Mouse (Mus musculus): ENCODE data around the gene Snx30. TPM values are rescaled to one million over a fixed set of nuclear protein-coding genes. Genes with fewer than 3 reads are reported as not detected.

The Snx30 gene
- polyA plus RNA-seq, 1 experiment, result 10.2 TPM

DNA sequence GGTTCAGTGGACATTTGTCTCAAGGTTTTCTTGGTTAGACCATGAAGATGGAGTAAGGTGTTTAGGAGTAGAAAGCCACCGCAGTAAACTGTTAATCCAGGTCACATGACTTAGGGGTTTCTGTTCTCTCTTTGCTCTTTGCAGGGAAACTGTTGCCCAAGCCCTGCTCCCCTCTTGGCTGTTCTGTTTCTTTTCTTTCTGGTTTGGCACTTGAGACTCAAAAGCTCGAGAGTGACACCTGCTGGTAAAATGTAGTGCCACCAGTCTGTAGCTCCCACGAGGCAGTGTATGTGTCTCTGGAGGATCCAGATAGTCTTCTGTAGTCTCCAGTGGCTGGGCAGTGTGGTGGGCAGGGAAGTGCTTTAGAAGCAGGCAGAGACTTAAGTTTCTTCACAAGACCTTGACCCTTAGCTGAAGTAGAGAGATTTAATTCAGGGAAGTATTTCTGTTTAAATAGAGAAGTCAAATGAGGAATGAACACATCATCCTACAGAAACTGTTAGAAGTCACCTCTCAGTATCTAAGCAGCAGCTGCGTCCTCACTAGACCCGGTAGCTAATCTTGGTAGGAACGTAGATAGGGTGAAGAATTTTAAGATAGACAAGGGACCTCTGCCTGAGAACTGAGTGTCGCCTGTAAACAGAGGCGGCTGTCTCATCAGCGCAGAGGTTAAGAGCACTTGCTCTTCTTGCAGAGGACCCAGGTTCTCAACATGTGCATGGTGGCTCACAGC lies 65.4 kb downstream of the Snx30 start:
- TF ChIP-seq GATA1 (IDR thresholded peaks at IDR 0.05; ENCODE audit: low read length), result no peak

DNA sequence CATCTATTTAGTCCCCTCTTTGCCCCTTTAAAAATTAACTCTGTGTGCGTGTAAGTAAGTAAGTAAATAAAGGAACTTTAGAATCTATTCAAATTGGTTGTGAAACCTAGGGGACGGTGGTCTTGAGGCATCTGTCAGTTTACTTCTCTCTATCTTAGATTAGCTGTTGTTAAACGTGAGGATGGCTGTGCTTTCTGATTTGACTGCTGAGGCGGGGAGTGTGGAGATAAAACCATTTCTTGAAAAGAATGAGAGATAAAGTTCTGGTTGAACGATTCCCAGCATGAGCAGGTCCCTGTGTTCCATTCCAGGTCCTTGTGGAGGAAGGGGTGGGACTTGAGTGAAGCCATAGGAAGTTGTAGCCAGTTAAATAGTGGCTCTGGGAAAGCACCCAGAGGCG lies 67.6 kb downstream of the Snx30 start:
- no peak for TF ChIP-seq GATA1 (IDR thresholded peaks at IDR 0.05; ENCODE audit: low read length)

DNA sequence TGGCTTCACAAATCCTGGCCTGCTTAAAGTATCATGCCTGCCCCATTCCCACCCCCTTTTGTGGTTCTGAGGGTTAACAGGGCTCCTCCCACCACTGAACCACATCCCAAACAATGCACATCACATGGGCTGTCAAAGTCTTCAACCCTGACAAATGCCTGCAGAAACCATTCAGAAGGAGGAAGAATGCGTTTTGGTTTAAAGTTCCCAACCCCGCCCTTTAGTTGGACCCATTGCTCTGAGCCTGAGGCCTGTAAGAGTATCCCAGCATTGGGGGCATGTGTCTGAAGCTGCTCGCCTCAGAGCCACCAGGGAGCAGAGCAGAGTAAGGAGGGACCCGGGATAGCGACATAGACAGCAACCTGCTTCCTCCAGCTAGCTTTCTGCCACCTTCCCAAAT lies 68.2 kb downstream of the Snx30 start:
- no peak for TF ChIP-seq GATA1 (IDR thresholded peaks at IDR 0.05; ENCODE audit: low read length)

DNA sequence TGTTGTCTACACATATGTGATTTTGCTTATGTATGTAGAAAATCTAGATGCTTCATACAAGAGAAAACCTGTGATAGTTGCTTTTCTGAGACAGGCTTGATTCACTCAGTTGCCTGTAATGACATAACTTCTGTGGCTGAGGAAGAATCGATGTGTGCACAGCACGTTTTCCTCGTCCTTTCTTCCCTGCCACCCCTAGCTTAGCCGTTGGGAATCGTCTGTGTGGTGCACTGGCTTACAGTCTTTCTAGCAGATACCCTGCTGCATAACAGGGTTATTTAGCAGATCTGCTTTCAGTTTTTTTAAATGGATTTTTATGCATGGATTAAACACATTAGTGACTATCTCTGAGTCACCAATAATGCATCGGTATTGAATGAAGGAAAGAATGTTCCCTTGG lies 70.9 kb downstream of the Snx30 start:
- TF ChIP-seq GATA1 (IDR thresholded peaks at IDR 0.05; ENCODE audit: low read length), result no peak

DNA sequence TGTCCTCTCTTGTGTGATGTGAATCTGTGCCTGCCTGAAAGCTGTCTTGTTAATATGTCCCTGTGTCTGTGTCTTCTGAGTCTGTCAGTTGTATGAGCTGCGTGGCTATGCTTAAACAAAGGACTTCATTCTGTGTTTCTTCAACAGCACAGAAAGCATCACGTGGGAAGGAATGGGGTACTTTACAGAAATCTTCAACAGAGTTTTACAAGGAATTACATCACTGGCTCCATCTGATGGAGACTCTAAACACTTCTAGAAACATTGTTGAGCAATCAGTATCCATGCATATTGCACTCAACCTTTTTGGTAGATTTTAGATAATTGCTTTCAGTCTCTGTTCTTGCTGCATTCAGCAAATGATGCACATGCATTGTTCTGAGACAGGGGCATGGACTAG lies 71.4 kb downstream of the Snx30 start:
- no peak for TF ChIP-seq GATA1 (IDR thresholded peaks at IDR 0.05; ENCODE audit: low read length)

DNA sequence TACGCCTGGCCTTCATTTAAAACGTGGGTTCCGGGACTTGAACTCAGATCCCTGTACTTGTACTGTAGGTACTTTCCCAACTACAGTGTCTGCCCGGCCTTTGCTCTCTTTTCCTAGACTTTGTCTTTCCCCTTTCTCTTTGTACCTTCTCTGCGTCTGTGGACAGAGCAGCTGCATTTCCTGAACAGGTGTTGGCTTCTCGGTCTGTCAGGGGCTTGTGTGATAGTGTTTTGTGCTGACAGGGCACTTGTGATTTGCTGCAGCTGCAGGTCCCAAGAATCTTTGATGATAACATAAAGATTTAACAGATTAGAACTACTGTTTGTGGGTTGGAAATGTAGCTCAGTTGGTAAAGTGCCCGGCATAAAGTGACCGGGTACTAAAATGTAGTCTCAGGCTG lies 73.0 kb downstream of the Snx30 start:
- no peak for TF ChIP-seq GATA1 (IDR thresholded peaks at IDR 0.05; ENCODE audit: low read length)

DNA sequence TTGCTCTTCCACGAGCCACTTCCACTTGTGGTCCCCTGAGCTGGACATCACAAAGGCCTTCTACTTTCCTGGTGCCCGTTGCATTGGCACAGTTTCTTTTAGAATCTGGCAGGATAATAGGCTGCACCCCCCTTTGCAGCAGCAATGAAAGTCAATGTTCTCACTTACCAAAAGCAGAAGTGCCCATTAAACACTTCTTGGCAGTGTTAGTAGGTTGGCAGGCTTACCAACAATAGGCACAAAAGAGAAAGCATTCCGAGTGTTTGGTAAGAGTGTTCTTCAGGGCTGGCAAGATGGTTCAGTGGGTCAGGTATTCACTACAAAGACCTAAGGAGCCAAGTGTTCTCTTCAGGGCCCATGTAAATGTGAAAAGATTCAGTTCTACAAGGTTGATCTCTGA lies 73.8 kb downstream of the Snx30 start:
- TF ChIP-seq GATA1 (IDR thresholded peaks at IDR 0.05; ENCODE audit: low read length), result no peak

DNA sequence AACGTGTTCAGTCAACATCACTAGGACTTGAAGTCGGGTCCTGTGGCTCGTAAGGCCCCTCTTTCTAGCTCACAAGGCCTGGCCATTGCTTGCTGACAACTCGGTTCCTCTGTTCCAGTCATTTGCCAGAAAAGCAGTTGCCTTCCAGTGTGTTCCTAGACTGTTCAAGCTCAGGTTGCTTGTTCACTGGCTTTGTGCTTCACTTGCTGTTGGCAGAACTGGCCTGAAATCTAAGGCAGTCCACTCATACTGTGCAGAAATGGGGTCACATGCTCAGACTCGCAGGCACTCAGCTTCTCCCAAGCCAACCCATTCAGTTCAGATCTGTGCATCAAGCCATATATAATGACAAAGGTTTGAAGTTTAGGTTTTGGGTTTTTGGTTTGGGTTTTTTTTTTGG lies 75.1 kb downstream of the Snx30 start:
- TF ChIP-seq GATA1 (IDR thresholded peaks at IDR 0.05; ENCODE audit: low read length), result no peak

DNA sequence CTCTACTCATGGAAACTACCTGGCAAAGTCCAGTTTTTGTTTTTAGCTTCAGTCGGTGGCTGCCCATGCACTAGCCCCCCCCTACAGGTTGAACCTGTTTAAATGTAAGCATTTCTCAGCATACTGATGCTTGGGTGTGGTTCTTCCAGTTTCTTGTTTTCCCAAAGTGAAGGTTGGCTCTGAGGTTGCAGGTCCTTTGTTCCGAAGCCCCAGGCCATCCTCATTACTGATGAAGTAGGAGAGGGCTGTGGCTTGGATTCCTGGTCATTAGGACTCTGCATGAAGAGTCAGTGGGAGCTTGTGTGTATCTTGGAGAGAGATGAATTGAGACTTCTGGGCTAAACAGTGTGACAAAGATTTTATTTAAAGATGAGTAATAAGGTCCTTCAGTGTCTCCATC lies 75.6 kb downstream of the Snx30 start:
- no peak for TF ChIP-seq GATA1 (IDR thresholded peaks at IDR 0.05; ENCODE audit: low read length)

DNA sequence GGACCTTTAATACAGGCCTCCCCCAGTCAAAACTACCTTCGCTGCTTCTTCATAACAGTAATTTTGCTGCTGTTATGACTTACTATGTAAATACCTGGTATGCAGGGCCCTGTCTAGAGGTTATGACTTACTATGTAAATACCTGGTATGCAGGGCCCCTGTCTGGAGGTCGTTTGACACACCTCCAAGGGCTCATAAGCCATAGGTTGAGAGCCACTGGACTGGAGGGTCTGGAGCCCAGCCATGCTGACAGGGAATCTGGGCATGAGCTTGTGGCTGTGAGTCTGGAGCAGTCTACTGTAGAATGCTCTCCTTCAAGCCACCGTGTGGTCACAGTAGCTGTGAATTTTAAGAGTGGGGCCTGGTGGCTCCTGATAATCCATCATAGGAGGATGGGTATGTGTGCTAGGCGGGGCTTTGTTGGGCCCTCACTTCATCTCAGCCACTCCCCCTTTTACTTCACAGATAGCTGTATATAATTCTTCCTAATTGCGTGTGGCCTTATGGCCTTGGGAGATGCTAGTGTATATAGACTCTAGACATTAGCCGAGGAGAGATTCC lies 78.6 kb downstream of the Snx30 start:
- TF ChIP-seq GATA1 (IDR thresholded peaks at IDR 0.05; ENCODE audit: low read length), result no peak

DNA sequence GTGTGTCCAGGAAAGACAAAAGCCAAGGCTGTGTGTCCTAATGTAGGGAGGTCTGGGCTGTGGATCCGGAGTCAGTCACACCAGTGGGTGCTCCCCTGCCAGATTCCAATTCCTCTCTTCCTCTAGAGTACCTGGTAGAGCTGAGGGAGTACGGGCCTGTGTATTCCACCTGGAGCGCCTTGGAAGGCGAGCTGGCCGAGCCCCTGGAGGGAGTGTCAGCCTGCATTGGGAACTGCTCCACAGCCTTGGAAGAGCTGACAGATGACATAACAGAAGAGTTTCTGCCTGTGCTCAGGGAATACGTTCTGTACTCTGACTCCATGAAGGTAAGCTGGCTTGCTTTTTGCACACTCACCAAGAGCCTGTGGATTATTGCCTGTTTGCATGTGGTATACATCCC lies 80.6 kb downstream of the Snx30 start:
- TF ChIP-seq GATA1 (IDR thresholded peaks at IDR 0.05; ENCODE audit: low read length), result no peak

DNA sequence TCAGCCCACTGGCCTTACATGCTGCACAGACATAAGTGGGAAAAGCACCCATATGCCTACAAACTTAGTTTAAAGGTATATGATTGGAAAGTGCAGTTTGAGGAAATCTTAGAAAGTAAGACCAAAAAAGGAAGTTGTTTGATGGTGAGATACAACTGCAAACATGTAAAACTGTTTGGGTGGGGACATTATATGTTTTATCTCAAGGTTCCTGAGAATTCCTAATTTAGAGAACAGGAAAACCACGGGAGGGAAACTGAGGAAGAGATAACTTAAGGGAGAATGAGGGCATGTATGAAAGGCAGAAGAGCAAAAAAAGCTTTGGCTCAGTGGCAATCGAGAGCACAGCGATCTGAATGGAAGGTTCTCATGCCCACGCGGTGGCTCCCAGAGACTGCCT lies 81.4 kb downstream of the Snx30 start:
- no peak for TF ChIP-seq GATA1 (IDR thresholded peaks at IDR 0.05; ENCODE audit: low read length)

DNA sequence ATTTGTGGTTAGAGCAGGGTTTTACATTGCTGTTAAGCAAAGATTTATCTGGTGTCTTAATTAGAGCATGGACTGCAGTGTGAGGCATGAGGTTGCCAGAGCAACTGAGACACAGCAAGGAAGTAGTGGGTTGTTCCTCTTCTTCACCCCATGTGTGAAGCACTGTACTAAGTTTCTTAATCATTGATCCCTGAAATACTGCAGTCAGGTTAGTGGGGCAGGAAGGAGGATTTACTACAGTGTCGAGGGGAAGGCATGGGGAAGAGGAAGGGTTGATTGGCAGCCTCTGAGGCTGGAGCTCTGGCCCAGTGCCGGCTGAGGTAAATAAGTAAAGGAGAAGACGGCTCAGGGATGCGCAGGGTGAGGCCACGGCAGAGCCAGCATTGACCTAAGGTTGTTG lies 82.4 kb downstream of the Snx30 start:
- TF ChIP-seq GATA1 (IDR thresholded peaks at IDR 0.05; ENCODE audit: low read length), result no peak

DNA sequence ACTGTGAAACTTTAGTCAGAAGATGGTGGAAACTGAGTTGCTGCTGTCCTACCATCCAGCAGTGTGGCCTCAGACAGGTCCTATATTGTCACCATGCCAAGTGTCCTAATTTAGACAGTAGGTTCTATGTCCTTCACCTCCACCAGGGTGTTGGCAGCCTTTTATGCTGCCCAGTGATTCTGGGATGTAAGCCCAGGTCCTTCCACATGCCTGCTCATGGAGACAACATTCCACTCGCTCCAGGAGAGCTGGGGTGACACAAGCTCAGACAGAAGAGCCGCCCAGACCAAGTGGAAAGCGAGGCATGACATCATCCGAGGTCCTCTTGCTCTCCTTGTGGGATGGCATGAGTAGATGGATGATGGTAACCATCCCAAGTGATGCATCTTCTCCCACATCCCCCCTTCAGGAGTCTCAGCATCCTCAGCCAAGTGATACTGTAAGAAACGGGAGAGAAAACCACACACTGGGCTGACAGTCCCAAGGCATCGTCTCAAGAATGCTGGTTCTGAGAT lies 84.5 kb downstream of the Snx30 start:
- TF ChIP-seq GATA1 (IDR thresholded peaks at IDR 0.05; ENCODE audit: low read length), result no peak

DNA sequence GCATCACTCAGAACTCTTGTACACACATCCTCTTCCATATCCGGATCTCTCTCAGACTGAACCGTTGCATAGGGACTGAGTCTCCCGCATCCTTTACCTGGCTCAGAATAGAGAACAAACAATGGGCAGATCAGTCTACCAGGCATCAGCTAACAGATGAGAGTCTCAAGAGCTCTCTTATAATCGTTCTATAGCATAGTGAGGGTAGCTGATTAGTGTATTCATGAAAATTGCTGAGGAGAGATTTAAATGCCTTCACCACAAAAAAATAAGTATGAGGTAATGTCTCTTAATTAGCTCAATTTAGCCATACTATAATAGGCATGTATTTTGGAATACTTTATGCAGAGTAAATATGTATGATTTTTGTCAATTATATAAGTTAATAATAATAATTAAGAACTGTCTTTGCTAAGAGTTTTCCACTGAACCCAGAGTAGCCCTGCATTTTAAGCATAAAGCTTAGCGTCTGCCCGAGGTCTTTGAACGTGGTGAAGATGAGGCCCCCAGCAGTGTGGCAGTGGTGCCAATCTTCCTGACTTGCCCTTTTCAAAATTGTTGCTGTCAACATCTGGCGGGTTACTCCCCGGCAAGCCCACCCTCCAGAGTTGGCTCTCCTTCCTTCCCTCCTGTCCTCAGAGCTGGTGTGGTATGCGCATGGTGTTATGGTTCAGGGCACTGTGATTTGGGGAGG lies 86.2 kb downstream of the Snx30 start:
- TF ChIP-seq GATA1 (IDR thresholded peaks at IDR 0.05; ENCODE audit: low read length), result no peak

DNA sequence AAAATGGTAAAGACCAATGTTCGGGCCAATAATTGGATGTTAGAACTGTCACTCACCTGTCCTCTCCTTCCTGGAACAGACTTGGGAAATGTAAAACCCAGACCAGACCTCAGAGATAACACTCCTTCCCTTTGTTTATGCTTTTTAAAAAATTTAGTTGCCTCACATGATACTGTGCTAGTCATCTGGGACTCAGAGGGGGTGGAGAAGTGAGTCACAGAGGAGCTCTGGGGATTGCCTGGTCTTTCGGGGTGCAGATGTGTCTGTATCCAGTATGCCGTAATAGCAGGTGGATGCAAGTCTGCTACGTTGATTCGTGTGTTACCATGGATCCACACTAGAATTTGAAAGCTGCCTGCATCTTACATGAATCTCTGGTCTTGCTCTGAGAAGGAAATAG lies 87.1 kb downstream of the Snx30 start:
- no peak for TF ChIP-seq GATA1 (IDR thresholded peaks at IDR 0.05; ENCODE audit: low read length)

DNA sequence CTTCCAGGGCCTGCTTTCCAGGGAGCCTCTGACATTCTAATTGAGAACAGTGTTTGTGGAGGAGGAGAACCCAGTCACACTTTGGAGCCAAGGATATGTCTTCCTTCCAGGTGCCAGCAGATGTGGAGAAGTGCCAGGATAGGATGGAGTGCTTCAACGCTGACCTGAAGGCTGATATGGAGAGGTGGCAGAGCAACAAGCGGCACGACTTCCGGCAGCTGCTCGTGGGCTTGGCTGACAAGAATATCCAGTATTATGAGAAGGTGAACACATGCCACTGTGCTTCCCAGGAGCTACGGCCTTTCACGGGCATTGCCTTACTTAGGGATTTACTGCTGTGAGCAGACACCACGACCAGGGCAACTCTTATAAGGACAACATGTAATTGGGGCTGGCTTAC lies 88.8 kb downstream of the Snx30 start:
- TF ChIP-seq GATA1 (IDR thresholded peaks at IDR 0.05; ENCODE audit: low read length), result no peak

All from G1E-ER4 (cell line).